Mouse (Mus musculus) bone marrow, adult 2 months (tissue): ENCODE results near the gene 1700008O03Rik.

Experiments used
- CTCF ChIP-seq: fragments of 200-500 bp; IDR thresholded peaks from 2 replicates; pipeline ENCODE4 v1.5.1; 2011; ENCODE audit warnings: low read length, control low read depth; ENCODE audit not compliant: control insufficient read depth, insufficient read depth
- POLR2A ChIP-seq: fragments of 200-500 bp; IDR thresholded peaks from 2 replicates; pipeline ENCODE4 v1.6.1; 2011; ENCODE audit warnings: low read depth, mild to moderate bottlenecking, control low read depth, low read length, borderline replicate concordance; ENCODE audit not compliant: control insufficient read depth

GRCm38 (mm10) chr7:44372678-44373077 lies 12.9 kb downstream of the 1700008O03Rik start:
- TF ChIP-seq POLR2A (no peak), CTCF (no peak)
